Mouse (Mus musculus) ES-CJ7 (cell line): ENCODE results near the gene Fam43a.

Experiments
- DNase-seq: peaks from one replicate; pipeline ENCODE4 v3.0.0; 2011; ENCODE audit warnings: low read depth, low spot score

Fam43a gene

GRCm38 (mm10) chr16:30629509-30629908 is 30.0 kb downstream of the Fam43a start:
- no peak for DNase-seq

- DNase-seq, result no peak
Measured at GRCm38 (mm10) chr16:30633906-30634746, 34.6 kb downstream of the Fam43a start.

GRCm38 (mm10) chr16:30638586-30638985 is 39.1 kb downstream of the Fam43a start:
- no peak for DNase-seq

GRCm38 (mm10) chr16:30640591-30640990 is 41.1 kb downstream of the Fam43a start:
- DNase-seq, result no peak

GRCm38 (mm10) chr16:30641408-30641807 is 41.9 kb downstream of the Fam43a start:
- DNase-seq, result peak; percentile 97

- DNase-seq, result peak; percentile 87
Measured at GRCm38 (mm10) chr16:30642229-30642628, 42.7 kb downstream of the Fam43a start.

- peak; percentile 47 for DNase-seq
Measured at GRCm38 (mm10) chr16:30644981-30645380, 45.5 kb downstream of the Fam43a start.

GRCm38 (mm10) chr16:30645841-30646558 is 46.5 kb downstream of the Fam43a start:
- peak; percentile 96 for DNase-seq

GRCm38 (mm10) chr16:30646856-30647255 is 47.3 kb downstream of the Fam43a start:
- peak; percentile 46 for DNase-seq

- DNase-seq, result no peak
Measured at GRCm38 (mm10) chr16:30651292-30651691, 51.8 kb downstream of the Fam43a start.
